Mouse (Mus musculus) stomach, postnatal 0 days (tissue): ENCODE results near the gene Naga.

Experiments
- CTCF ChIP-seq: IDR thresholded peaks from 2 replicates; pipeline ENCODE4 v1.5.1; 2016; ENCODE audit warnings: antibody characterized with exemption, low read depth, mild to moderate bottlenecking, moderate library complexity
- EP300 ChIP-seq: optimal IDR thresholded peaks from 2 replicates; pipeline ENCODE3; 2016; ENCODE audit warnings: antibody characterized with exemption

GRCm38 (mm10) chr15:82377701-82378100, 39.0 kb upstream of the Naga start:
- TF ChIP-seq CTCF (no peak), EP300 (no peak)
